Mouse (Mus musculus) midbrain, embryonic 15.5 days (tissue): Measurements from ENCODE around the gene Lhx1. TPM values are rescaled to one million over a fixed set of nuclear protein-coding genes. Genes with fewer than 3 reads are reported as not detected.

Experiments used
- polyA plus RNA-seq: library from polyadenylated mRNA; unstranded; fragments of >200 nt; fragmentation: Nextera tagmentation; extraction: Ambion mirVana; gene quantifications from 2 replicates; pipeline ENCODE4 v1.2.1, GENCODE M21; 2015

The Lhx1 gene
- polyA plus RNA-seq, 1 experiment from 2014 or later = 43.3 TPM

Other genes with a start within 250 kb of the Lhx1 start
- 49.2 and 53.2 TPM in 2 replicates for gene Aatf, start 12.0 kb downstream of the Lhx1 start, polyA plus RNA-seq